Mouse (Mus musculus) hindbrain, postnatal 0 days (tissue): ENCODE results near the gene Mb21d2. TPM values are rescaled to one million over a fixed set of nuclear protein-coding genes. Genes with fewer than 3 reads are reported as not detected.

Experiments
- ATAC-seq: fragments of 200-750 bp; cut with Nextera tagmentation; 2 replicates; pipeline ENCODE4 v1.8.0; 2017; ENCODE audit warnings: mild to moderate bottlenecking, moderate TSS enrichment, moderate library complexity
- DNase-seq: peaks from one replicate; pipeline ENCODE4 v3.0.0-alpha.2; 2015; ENCODE audit warnings: low spot score
- H3K27ac ChIP-seq: fragments of 300-500 bp; sonication (generic); 2 replicates; pipeline ENCODE4 v1.5.1; 2014; ENCODE audit warnings: mild to moderate bottlenecking
- H3K27me3 ChIP-seq: fragments of 300-500 bp; sonication (generic); 2 replicates; pipeline ENCODE4 v1.6.1; 2014; ENCODE audit warnings: low read length, mixed read lengths; ENCODE audit not compliant: insufficient read depth
- H3K36me3 ChIP-seq: fragments of 300-500 bp; sonication (generic); 2 replicates; pipeline ENCODE4 v1.6.1; 2014; ENCODE audit warnings: low read length, mixed read lengths; ENCODE audit not compliant: insufficient read depth
- H3K4me1 ChIP-seq: fragments of 300-500 bp; sonication (generic); 2 replicates; pipeline ENCODE4 v1.6.1; 2014; ENCODE audit warnings: antibody characterized with exemption, low read length, mixed read lengths; ENCODE audit not compliant: insufficient read depth
- H3K4me2 ChIP-seq: fragments of 300-500 bp; sonication (generic); 2 replicates; pipeline ENCODE4 v1.6.1; 2014; ENCODE audit warnings: low read depth, mild to moderate bottlenecking, low read length, moderate library complexity, mixed read lengths
- H3K4me3 ChIP-seq: fragments of 300-500 bp; sonication (generic); 2 replicates; pipeline ENCODE4 v1.5.1; 2014; ENCODE audit warnings: low read length
- H3K9ac ChIP-seq: fragments of 300-500 bp; sonication (generic); replicated peaks from 2 replicates; pipeline ENCODE4 v1.6.1; 2014; ENCODE audit warnings: mild to moderate bottlenecking, low read length, moderate library complexity, mixed read lengths
- H3K9me3 ChIP-seq: fragments of 300-500 bp; sonication (generic); 2 replicates; pipeline ENCODE4 v1.6.1; 2016; ENCODE audit warnings: low read length, mixed read lengths
- CTCF ChIP-seq: IDR thresholded peaks from 2 replicates; pipeline ENCODE4 v1.5.1; 2016; ENCODE audit warnings: antibody characterized with exemption, control low read depth, low read depth
- WGBS: fragments of 180-500 bp; shearing (Covaris S2); extraction: QIAGEN DNeasy Blood & Tissue Kit; methylation state at CpG from one replicate; pipeline ENCODE4 v1.1.7; 2014; 5-methylcytosine and 5-hydroxymethylcytosine counted together
- polyA plus RNA-seq: library from polyadenylated mRNA; unstranded; fragments of >200 nt; fragmentation: Nextera tagmentation; extraction: Ambion mirVana; gene quantifications from 2 replicates; pipeline ENCODE4 v1.2.1, GENCODE M21; 2015
- total RNA-seq: library from RNA; depleted of rRNA; stranded (reverse); fragments of >200 nt; gene quantifications from 2 replicates; pipeline ENCODE4 v1.2.3, GENCODE M21; 2014

Mb21d2 gene
- total and polyA plus RNA-seq, 2 experiments from 2014 or later: 19.9 to 69.5 TPM

- Histone ChIP-seq H3K9ac (no peak overlapping the region), H3K4me1 (peaks cover 10% of the 10 kb centered on the region; the same call in 1 of the 2 replicates), H3K4me3 (no peak overlapping the region), H3K9me3 (no peaks in the 10 kb centered on the region), H3K4me2 (no peak overlapping the region), H3K27ac (no peak overlapping the region), H3K36me3 (no peaks in the 10 kb centered on the region), H3K27me3 (no peaks in the 10 kb centered on the region)
- ATAC-seq: no peak
- no peak; the same call in 1 of the 2 replicates for TF ChIP-seq CTCF
- DNase-seq: no peak
- WGBS: 79% methylated on average over 9 of the region's 9 CpGs
Observed at GRCm38 (mm10) chr16:28839575-28839974, 89.9 kb downstream of the Mb21d2 start.

DNA sequence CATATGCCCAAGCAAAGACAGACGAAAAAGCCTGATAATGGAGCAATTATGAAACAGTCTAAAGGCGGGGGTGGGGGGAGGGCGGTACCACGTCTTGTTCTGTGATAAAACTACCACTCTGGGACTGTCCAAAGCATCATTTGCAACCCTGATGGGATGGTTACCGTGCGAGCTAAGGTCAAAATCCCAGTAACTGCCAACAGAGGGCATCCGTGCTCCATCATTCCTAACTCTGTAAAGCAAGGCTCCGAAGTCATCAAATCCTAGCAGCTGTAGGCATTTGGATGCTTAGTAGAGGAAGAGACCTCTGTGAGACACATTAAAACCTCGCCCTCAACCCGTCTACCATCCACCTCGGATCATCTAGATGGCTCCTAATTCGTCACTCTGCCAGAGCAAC, 91.5 kb downstream of the Mb21d2 start:
- Histone ChIP-seq H3K4me1 (peaks cover 10% of the 10 kb centered on the region; the same call in 1 of the 2 replicates), H3K9me3 (no peaks in the 10 kb centered on the region), H3K27ac (no peak overlapping the region), H3K36me3 (no peaks in the 10 kb centered on the region), H3K9ac (no peak overlapping the region), H3K4me2 (no peak overlapping the region), H3K27me3 (no peaks in the 10 kb centered on the region), H3K4me3 (no peak overlapping the region)
- peak; percentile 87 for DNase-seq
- peak; percentile 91 for TF ChIP-seq CTCF
- 15% methylated on average over 12 of the region's 12 CpGs for WGBS
- ATAC-seq: peak; percentile 62

GRCm38 (mm10) chr16:28832085-28832635, 97.3 kb downstream of the Mb21d2 start:
- no peaks in the 10 kb centered on the region for H3K9me3 ChIP-seq
- H3K27ac ChIP-seq: no peak overlapping the region
- H3K4me1 ChIP-seq: no peaks in the 10 kb centered on the region
- no peak overlapping the region for H3K4me3 ChIP-seq
- H3K27me3 ChIP-seq: no peaks in the 10 kb centered on the region
- 0 out of 2 replicates have a peak overlapping the region, but pooled peaks have one; percentile 7 for H3K4me2 ChIP-seq
- WGBS: 42% methylated on average over 12 of the region's 12 CpGs
- DNase-seq (no peak), ATAC-seq (no peak; the same call in 1 of the 2 replicates)
- H3K9ac ChIP-seq: no peak overlapping the region
- TF ChIP-seq CTCF: no peak
- H3K36me3 ChIP-seq: peaks cover 10% of the 10 kb centered on the region; the same call in 1 of the 2 replicates

GRCm38 (mm10) chr16:28829263-28829955, 100.1 kb downstream of the Mb21d2 start:
- H3K36me3 ChIP-seq: peaks cover 10% of the 10 kb centered on the region; the same call in 1 of the 2 replicates
- no peak for ATAC-seq
- H3K4me3 ChIP-seq: no peak overlapping the region
- H3K27ac ChIP-seq: no peak overlapping the region
- 92% methylated on average over 10 of the region's 10 CpGs for WGBS
- TF ChIP-seq CTCF: no peak
- no peaks in the 10 kb centered on the region for H3K27me3 ChIP-seq
- H3K9me3 ChIP-seq: no peaks in the 10 kb centered on the region
- DNase-seq: no peak
- no peak overlapping the region for H3K9ac ChIP-seq
- H3K4me2 ChIP-seq: no peak overlapping the region
- no peaks in the 10 kb centered on the region for H3K4me1 ChIP-seq

- DNase-seq: no peak
- H3K27me3 ChIP-seq: no peaks in the 10 kb centered on the region
- no peaks in the 10 kb centered on the region for H3K4me1 ChIP-seq
- H3K4me2 ChIP-seq: no peak overlapping the region
- H3K36me3 ChIP-seq: peaks cover 10% of the 10 kb centered on the region; the same call in 1 of the 2 replicates
- WGBS: 96% methylated on average over 8 of the region's 8 CpGs
- no peak overlapping the region for H3K27ac ChIP-seq
- no peak overlapping the region for H3K4me3 ChIP-seq
- TF ChIP-seq CTCF: no peak
- no peak for ATAC-seq
- H3K9ac ChIP-seq: no peak overlapping the region
- no peaks in the 10 kb centered on the region for H3K9me3 ChIP-seq
Observed at GRCm38 (mm10) chr16:28824781-28825180, 104.7 kb downstream of the Mb21d2 start.

DNA sequence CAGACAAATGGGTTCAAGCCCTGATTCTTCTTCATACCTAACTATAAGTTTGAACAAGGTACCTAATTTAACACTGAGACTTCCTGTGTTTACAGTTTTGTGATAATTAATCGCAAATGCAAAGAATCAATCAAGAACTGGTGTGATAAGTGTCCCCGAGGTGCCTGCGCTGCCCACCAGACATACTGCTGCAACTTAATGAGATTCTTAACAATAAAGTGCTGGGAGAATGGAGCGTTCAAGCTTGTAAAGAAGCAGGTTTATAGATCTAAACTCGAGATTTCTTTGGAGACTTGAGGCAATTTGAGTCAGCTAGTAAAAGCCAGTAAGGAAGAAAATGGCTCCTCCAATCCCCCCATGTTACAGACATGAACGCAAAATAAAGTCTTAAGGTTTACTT, 107.7 kb downstream of the Mb21d2 start:
- Histone ChIP-seq H3K4me2 (no peak overlapping the region), H3K4me3 (no peak overlapping the region), H3K4me1 (no peaks in the 10 kb centered on the region), H3K27ac (no peak overlapping the region), H3K27me3 (no peaks in the 10 kb centered on the region), H3K9ac (no peak overlapping the region), H3K9me3 (no peaks in the 10 kb centered on the region), H3K36me3 (no peaks in the 10 kb centered on the region; the same call in 1 of the 2 replicates)
- WGBS: 70% methylated on average over 6 of the region's 6 CpGs
- TF ChIP-seq CTCF: no peak
- no peak for DNase-seq
- no peak for ATAC-seq
